Mouse (Mus musculus): ENCODE data around the gene Ggcx. TPM values are rescaled to one million over a fixed set of nuclear protein-coding genes. Genes with fewer than 3 reads are reported as not detected.
A peak's percentile ranks its signal among the peaks of the same experiment; 100 is the strongest.
"Not testable (repeated sequence)": the region's sequence is repeated elsewhere in the genome, so short reads cannot be mapped to it uniquely, and the experiment has no call there.

The Ggcx gene
- polyA plus RNA-seq, 1 experiment from 2014 or later, result 23.2 TPM

DNA sequence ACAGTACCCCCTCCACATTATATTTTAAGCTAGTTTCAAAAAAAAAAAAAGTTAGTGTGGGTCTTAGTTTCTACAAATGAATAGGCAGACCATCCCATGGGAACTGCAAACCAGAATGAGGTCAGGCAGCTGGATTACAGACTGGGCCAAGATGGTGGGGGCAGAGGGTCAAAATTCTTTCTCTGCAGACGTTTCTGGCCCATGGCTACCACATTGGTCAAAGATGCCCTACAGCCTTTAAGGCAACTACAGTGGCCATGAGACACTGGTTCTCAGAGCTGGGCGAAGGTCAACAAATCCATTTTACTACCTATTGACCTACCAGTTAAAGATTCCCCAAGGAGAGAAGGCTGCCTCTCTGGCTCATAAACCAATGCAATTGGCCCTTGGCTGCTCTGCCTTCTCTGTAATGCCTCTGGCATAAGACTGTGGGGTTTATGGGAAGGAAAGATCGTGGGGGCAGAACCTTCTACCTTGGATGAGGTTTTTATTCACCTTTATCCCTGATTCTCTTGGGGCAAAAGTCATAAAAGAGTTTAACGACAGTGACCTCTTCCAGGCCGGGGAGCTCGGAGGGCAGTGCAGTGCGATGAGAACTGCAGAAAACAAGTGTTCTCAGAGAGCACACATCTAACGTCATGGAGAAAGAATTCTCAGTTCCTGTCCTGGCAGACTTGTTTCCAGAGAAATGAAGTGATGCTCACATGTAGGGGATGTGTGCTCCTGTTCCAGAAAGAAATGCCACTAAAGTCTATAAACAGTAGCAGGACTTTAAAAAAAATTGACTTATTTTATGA is 51.5 kb downstream of the Ggcx start:
- ATAC-seq (ENCODE audit: insufficient number of reproducible peaks, insufficient read depth, low FRiP score, low read depth), result no peak
- H3K9ac ChIP-seq (replicated peaks; ENCODE audit: low read depth, low read length), result no peak overlapping the region
- H3K4me2 ChIP-seq (replicated peaks; ENCODE audit: low read depth, low read length), result no peak overlapping the region
- H3K4me1 ChIP-seq (ENCODE audit: control insufficient read depth, insufficient read depth, low read length), result peaks cover 1% of the 10 kb centered on the region; the same call in 1 of the 2 replicates
- H3K27ac ChIP-seq (ENCODE audit: low read length), result no peak overlapping the region
- no peaks in the 10 kb centered on the region for H3K36me3 ChIP-seq (ENCODE audit: control insufficient read depth, insufficient read depth, low read length)
- H3K9me3 ChIP-seq (ENCODE audit: control insufficient read depth, low read depth, low read length), result no peaks in the 10 kb centered on the region
- H3K4me3 ChIP-seq (ENCODE audit: low read depth, low read length), result no peak overlapping the region
- 64% methylated on average over 8 of the region's 8 CpGs for WGBS
- no peaks in the 10 kb centered on the region for H3K27me3 ChIP-seq (ENCODE audit: control insufficient read depth, insufficient read depth, low read length)

DNA sequence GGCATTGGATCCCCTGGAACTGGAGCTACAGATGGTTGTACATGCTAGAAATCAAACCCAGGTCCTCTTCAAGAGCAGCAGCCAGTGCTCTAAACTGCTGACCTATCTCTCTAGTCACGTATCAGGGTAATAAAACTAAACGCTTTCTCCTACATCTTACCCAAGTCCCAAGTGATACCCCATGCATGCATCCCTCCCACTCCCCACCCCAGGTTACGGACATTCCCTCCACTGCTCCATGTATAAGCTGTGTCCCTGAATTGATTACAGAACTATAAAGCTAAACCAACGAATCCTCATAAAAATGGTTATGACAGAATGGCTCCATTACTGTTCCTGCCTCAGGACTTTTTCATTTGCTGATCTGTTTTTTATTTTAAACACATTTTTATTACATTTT is 52.1 kb downstream of the Ggcx start:
- no peak overlapping the region for H3K9ac ChIP-seq (replicated peaks; ENCODE audit: low read depth, low read length)
- no peaks in the 10 kb centered on the region for H3K27me3 ChIP-seq (ENCODE audit: control insufficient read depth, insufficient read depth, low read length)
- ATAC-seq (ENCODE audit: insufficient number of reproducible peaks, insufficient read depth, low FRiP score, low read depth), result no peak
- H3K27ac ChIP-seq (ENCODE audit: low read length), result no peak overlapping the region
- no peaks in the 10 kb centered on the region for H3K36me3 ChIP-seq (ENCODE audit: control insufficient read depth, insufficient read depth, low read length)
- H3K4me3 ChIP-seq (ENCODE audit: low read depth, low read length), result no peak overlapping the region
- 90% methylated on average over 4 of the region's 4 CpGs for WGBS
- no peaks in the 10 kb centered on the region for H3K9me3 ChIP-seq (ENCODE audit: control insufficient read depth, low read depth, low read length)
- no peaks in the 10 kb centered on the region for H3K4me1 ChIP-seq (ENCODE audit: control insufficient read depth, insufficient read depth, low read length)
- H3K4me2 ChIP-seq (replicated peaks; ENCODE audit: low read depth, low read length), result no peak overlapping the region

GRCm38 (mm10) chr6:72473264-72474041 is 59.3 kb downstream of the Ggcx start:
- Histone ChIP-seq H3K4me3 (ENCODE audit: low read depth, low read length) (no peak overlapping the region), H3K27me3 (ENCODE audit: control insufficient read depth, insufficient read depth, low read length) (no peaks in the 10 kb centered on the region), H3K9me3 (ENCODE audit: control insufficient read depth, low read depth, low read length) (no peaks in the 10 kb centered on the region), H3K4me2 (replicated peaks; ENCODE audit: low read depth, low read length) (no peak overlapping the region), H3K9ac (replicated peaks; ENCODE audit: low read depth, low read length) (no peak overlapping the region), H3K36me3 (ENCODE audit: control insufficient read depth, insufficient read depth, low read length) (no peaks in the 10 kb centered on the region), H3K4me1 (ENCODE audit: control insufficient read depth, insufficient read depth, low read length) (0 out of 2 replicates have a peak, but pooled peaks cover 9% of the 10 kb centered on the region), H3K27ac (ENCODE audit: low read length) (peak overlapping the region; percentile 6; the same call in 1 of the 2 replicates)
- ATAC-seq (ENCODE audit: insufficient number of reproducible peaks, insufficient read depth, low FRiP score, low read depth), result peak; percentile 65
- 29% methylated on average over 14 of the region's 14 CpGs for WGBS

GRCm38 (mm10) chr6:72475221-72475985 is 61.3 kb downstream of the Ggcx start:
- ATAC-seq (ENCODE audit: insufficient number of reproducible peaks, insufficient read depth, low FRiP score, low read depth), result no peak
- no peaks in the 10 kb centered on the region for H3K9me3 ChIP-seq (ENCODE audit: control insufficient read depth, low read depth, low read length)
- no peak overlapping the region for H3K4me3 ChIP-seq (ENCODE audit: low read depth, low read length)
- 79% methylated on average over 4 of the region's 4 CpGs for WGBS
- 0 out of 2 replicates have a peak, but pooled peaks cover 9% of the 10 kb centered on the region for H3K4me1 ChIP-seq (ENCODE audit: control insufficient read depth, insufficient read depth, low read length)
- H3K4me2 ChIP-seq (replicated peaks; ENCODE audit: low read depth, low read length), result no peak overlapping the region
- H3K27me3 ChIP-seq (ENCODE audit: control insufficient read depth, insufficient read depth, low read length), result no peaks in the 10 kb centered on the region
- no peaks in the 10 kb centered on the region for H3K36me3 ChIP-seq (ENCODE audit: control insufficient read depth, insufficient read depth, low read length)
- no peak overlapping the region for H3K27ac ChIP-seq (ENCODE audit: low read length)
- no peak overlapping the region for H3K9ac ChIP-seq (replicated peaks; ENCODE audit: low read depth, low read length)

DNA sequence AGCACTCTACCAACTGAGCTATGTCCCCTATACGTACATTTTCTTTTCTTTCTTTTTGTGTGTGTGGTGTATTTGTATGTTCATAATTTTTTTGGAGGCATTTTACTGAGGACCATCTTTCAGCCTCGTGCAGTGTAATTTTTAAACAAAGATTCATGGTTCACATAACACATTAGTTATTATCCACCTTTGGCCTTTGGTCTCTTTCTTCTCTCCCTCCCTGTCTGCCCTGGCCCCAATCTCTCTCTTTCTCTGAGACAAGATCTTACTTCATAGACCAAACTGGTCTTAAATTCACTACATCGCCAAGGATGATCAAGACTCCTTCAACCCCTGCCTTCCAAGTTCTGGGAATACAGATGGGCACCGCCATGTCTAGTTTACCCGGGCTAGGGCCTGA is 62.7 kb downstream of the Ggcx start:
- Histone ChIP-seq H3K9me3 (ENCODE audit: control insufficient read depth, low read depth, low read length) (no peaks in the 10 kb centered on the region), H3K4me2 (replicated peaks; ENCODE audit: low read depth, low read length) (no peak overlapping the region), H3K9ac (replicated peaks; ENCODE audit: low read depth, low read length) (no peak overlapping the region), H3K27ac (ENCODE audit: low read length) (no peak overlapping the region), H3K4me3 (ENCODE audit: low read depth, low read length) (no peak overlapping the region), H3K36me3 (ENCODE audit: control insufficient read depth, insufficient read depth, low read length) (no peaks in the 10 kb centered on the region), H3K4me1 (ENCODE audit: control insufficient read depth, insufficient read depth, low read length) (0 out of 2 replicates have a peak, but pooled peaks cover 9% of the 10 kb centered on the region), H3K27me3 (ENCODE audit: control insufficient read depth, insufficient read depth, low read length) (no peaks in the 10 kb centered on the region)
- no peak for ATAC-seq (ENCODE audit: insufficient number of reproducible peaks, insufficient read depth, low FRiP score, low read depth)
- 87% methylated on average over 5 of the region's 5 CpGs for WGBS

DNA sequence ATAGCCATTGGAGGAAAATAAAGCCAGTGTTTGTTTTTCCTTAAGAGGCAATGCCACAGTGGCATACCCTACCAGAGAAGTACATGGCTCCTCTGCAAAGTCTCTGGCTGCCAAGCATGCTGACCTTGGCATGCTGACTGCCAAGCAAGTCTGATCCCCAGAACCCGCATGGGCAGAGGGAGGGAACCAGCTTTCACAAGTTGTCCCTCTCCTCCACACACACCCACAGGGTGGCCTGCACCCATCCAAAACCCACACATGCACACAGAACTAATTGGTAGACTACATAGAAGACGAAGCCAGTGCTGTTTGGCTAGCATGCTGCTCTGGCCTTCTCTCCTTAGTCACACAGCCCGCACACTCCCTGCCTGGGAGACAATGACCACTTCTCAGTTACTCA is 63.5 kb downstream of the Ggcx start:
- WGBS, result 85% methylated on average over 3 of the region's 3 CpGs
- ATAC-seq (ENCODE audit: insufficient number of reproducible peaks, insufficient read depth, low FRiP score, low read depth), result no peak
- H3K4me3 ChIP-seq (ENCODE audit: low read depth, low read length), result no peak overlapping the region
- no peaks in the 10 kb centered on the region for H3K36me3 ChIP-seq (ENCODE audit: control insufficient read depth, insufficient read depth, low read length)
- H3K4me2 ChIP-seq (replicated peaks; ENCODE audit: low read depth, low read length), result no peak overlapping the region
- no peaks in the 10 kb centered on the region for H3K27me3 ChIP-seq (ENCODE audit: control insufficient read depth, insufficient read depth, low read length)
- H3K27ac ChIP-seq (ENCODE audit: low read length), result no peak overlapping the region
- H3K9ac ChIP-seq (replicated peaks; ENCODE audit: low read depth, low read length), result no peak overlapping the region
- 0 out of 2 replicates have a peak, but pooled peaks cover 9% of the 10 kb centered on the region for H3K4me1 ChIP-seq (ENCODE audit: control insufficient read depth, insufficient read depth, low read length)
- H3K9me3 ChIP-seq (ENCODE audit: control insufficient read depth, low read depth, low read length), result no peaks in the 10 kb centered on the region

- H3K4me2 ChIP-seq (replicated peaks; ENCODE audit: low read depth, low read length); H3K27me3 ChIP-seq (ENCODE audit: control insufficient read depth, insufficient read depth, low read length); H3K9ac ChIP-seq (replicated peaks; ENCODE audit: low read depth, low read length); H3K4me3 ChIP-seq (ENCODE audit: low read depth, low read length); ATAC-seq (ENCODE audit: insufficient number of reproducible peaks, insufficient read depth, low FRiP score, low read depth); H3K9me3 ChIP-seq (ENCODE audit: control insufficient read depth, low read depth, low read length); H3K4me1 ChIP-seq (ENCODE audit: control insufficient read depth, insufficient read depth, low read length); H3K27ac ChIP-seq (ENCODE audit: low read length); H3K36me3 ChIP-seq (ENCODE audit: control insufficient read depth, insufficient read depth, low read length): not testable (repeated sequence)
- WGBS, result 94% methylated on average over 3 of the region's 3 CpGs
Measured at GRCm38 (mm10) chr6:72478691-72479090, 64.6 kb downstream of the Ggcx start.

Measured in stomach, embryonic 14.5 days (tissue).